Mouse (Mus musculus) kidney, postnatal 0 days (tissue): Measurements from ENCODE around the gene Stxbp1. TPM values are rescaled to one million over a fixed set of nuclear protein-coding genes. Genes with fewer than 3 reads are reported as not detected.

ENCODE experiments used
- ATAC-seq: fragments of 200-750 bp; cut with Nextera tagmentation; replicated peaks from 2 replicates; pipeline ENCODE4 v1.8.0; 2017; ENCODE audit warnings: low read depth, moderate number of reproducible peaks, moderate TSS enrichment, moderate library complexity; ENCODE audit not compliant: low FRiP score
- DNase-seq: peaks from one replicate; pipeline ENCODE4 v3.0.0-alpha.2; 2016; ENCODE audit warnings: low spot score
- H3K27ac ChIP-seq: fragments of 300-500 bp; sonication (generic); 2 replicates; pipeline ENCODE4 v1.5.1; 2014; ENCODE audit warnings: mild to moderate bottlenecking
- H3K27me3 ChIP-seq: fragments of 300-500 bp; sonication (generic); 2 replicates; pipeline ENCODE4 v1.6.1; 2014; ENCODE audit warnings: low read length, mixed read lengths; ENCODE audit not compliant: insufficient read depth
- H3K36me3 ChIP-seq: fragments of 300-500 bp; sonication (generic); 2 replicates; pipeline ENCODE4 v1.6.1; 2014; ENCODE audit warnings: low read length, mixed read lengths; ENCODE audit not compliant: insufficient read depth
- H3K4me1 ChIP-seq: fragments of 300-500 bp; sonication (generic); replicated peaks from 2 replicates; pipeline ENCODE4 v1.6.1; 2014; ENCODE audit warnings: antibody characterized with exemption, low read length, mixed read lengths; ENCODE audit not compliant: insufficient read depth
- H3K4me2 ChIP-seq: fragments of 300-500 bp; sonication (generic); 2 replicates; pipeline ENCODE4 v1.6.1; 2014; ENCODE audit warnings: mild to moderate bottlenecking, low read length, moderate library complexity, mixed read lengths
- H3K4me3 ChIP-seq: fragments of 300-500 bp; sonication (generic); replicated peaks from 2 replicates; pipeline ENCODE4 v1.5.1; 2014; ENCODE audit warnings: low read depth, low read length
- H3K9ac ChIP-seq: fragments of 300-500 bp; sonication (generic); 2 replicates; pipeline ENCODE4 v1.6.1; 2014; ENCODE audit warnings: low read depth, low read length
- H3K9me3 ChIP-seq: fragments of 300-500 bp; sonication (generic); replicated peaks from 2 replicates; pipeline ENCODE4 v1.6.1; 2016; ENCODE audit warnings: low read length, inconsistent platforms, mixed read lengths
- CTCF ChIP-seq: IDR thresholded peaks from 2 replicates; pipeline ENCODE4 v1.5.1; 2016; ENCODE audit warnings: antibody characterized with exemption, low read depth, mild to moderate bottlenecking, moderate library complexity
- WGBS: fragments of 180-500 bp; shearing (Covaris S2); extraction: QIAGEN DNeasy Blood & Tissue Kit; methylation state at CpG from one replicate; pipeline ENCODE4 v1.1.7; 2014; 5-methylcytosine and 5-hydroxymethylcytosine counted together
- polyA plus RNA-seq: library from polyadenylated mRNA; unstranded; fragments of >200 nt; fragmentation: Nextera tagmentation; extraction: Ambion mirVana; gene quantifications from 2 replicates; pipeline ENCODE4 v1.2.1, GENCODE M21; 2015

The Stxbp1 gene
- polyA plus RNA-seq, 1 experiment from 2014 or later: 14.3 TPM

DNA sequence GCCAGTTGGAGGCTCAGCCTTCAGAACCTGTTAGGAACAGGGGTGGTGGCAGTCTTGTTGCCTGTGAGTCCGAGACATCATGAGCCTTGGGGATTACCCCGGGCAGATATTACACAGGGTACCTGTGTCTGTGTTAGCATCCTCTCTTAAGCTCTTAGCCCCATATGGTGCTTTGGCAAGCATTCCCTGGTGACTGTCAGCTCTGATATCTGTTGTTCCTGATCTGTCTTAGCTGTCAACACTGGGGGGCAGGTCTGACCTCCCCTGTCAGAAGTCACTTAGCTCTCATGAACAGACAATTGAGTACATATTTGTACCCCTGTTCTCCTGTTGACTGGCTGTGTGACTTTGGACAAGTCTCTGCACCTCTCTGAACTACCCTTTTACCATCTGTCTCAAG is 88.0 kb downstream of the Stxbp1 start:
- ATAC-seq (no peak), DNase-seq (no peak)
- TF ChIP-seq CTCF: no peak
- Histone ChIP-seq H3K27me3 (no peaks in the 10 kb centered on the region), H3K36me3 (peaks cover 31% of the 10 kb centered on the region; the same call in 1 of the 2 replicates), H3K9me3 (no peaks in the 10 kb centered on the region), H3K9ac (no peak overlapping the region), H3K4me3 (no peak overlapping the region), H3K27ac (no peak overlapping the region), H3K4me2 (no peak overlapping the region), H3K4me1 (no peaks in the 10 kb centered on the region)
- WGBS: 94% methylated on average over 2 of the region's 2 CpGs

DNA sequence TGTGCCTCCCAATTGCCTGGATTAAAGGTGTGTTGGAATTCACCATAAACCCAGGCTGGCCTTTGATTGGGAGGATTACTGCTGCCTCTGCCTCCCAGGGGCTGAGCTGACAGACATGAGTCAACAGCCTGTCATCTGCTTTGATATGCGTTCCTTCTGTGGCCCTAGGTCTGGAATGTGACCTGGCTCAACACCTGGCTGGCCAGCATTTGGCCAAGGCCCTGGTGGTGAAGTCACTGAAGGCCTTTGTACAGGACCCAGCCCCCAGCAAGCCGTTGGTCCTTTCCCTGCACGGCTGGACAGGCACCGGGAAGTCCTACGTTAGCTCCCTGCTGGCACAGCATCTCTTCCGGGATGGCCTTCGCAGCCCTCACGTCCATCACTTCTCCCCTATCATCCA is 88.5 kb downstream of the Stxbp1 start:
- Histone ChIP-seq H3K27me3 (no peaks in the 10 kb centered on the region), H3K9me3 (no peaks in the 10 kb centered on the region), H3K4me3 (no peak overlapping the region), H3K9ac (0 out of 2 replicates have a peak overlapping the region, but pooled peaks have one; percentile 3), H3K4me1 (no peaks in the 10 kb centered on the region), H3K36me3 (peaks cover 34% of the 10 kb centered on the region; the same call in 1 of the 2 replicates), H3K4me2 (no peak overlapping the region), H3K27ac (no peak overlapping the region; the same call in 1 of the 2 replicates)
- DNase-seq (no peak), ATAC-seq (0 out of 2 replicates have a peak, but pooled peaks have one; percentile 15)
- 59% methylated on average over 8 of the region's 8 CpGs for WGBS
- no peak for TF ChIP-seq CTCF

DNA sequence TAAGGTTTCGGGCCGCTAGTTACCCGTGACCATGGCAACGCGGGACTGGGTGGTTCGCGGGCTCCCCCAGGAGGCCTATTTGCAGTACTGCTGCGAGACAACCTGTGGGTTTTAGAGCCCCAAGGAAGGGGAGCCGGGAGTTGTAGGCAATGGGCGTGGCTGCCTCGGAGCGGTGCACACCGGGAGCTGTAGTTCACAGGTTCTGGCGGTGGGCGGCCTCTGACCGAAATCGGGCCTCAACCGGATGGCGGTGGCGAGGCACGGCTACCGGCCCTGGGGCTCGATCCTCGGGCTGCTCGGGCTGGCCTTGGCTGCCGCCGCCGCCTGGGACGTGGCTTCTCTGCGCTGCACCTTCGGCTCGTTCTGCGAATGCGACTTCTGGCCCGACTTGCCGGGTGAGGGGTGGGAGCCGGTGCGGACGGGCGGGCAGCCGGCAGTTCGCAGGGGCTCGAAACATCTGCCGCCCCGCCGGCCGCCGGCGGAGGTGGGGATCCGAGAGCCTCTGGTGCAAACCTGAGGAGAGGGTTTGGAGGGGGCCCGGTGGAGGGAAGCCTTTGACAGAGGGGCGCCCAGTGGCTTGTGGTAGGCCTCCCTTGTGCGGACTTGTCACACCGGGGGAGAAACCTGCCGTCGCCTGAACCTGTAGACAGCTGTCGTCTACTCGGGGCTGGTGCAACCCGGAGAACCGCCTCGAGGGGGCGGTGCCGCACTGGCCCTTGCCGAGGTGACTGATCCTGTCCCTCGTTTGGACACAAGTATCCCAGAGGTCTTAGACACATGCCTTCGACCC is 89.8 kb downstream of the Stxbp1 start, which contains the start of gene Tor2a:
TSS of gene Tor2a (plus strand) at position 179 of the 790 bp plus-strand sequence.
- Histone ChIP-seq H3K27ac (peak within 1 kb of the TSS; percentile 92), H3K9me3 (no peaks in the 10 kb centered on the region), H3K4me2 (peak within 1 kb of the TSS; percentile 75), H3K9ac (peak within 1 kb of the TSS; percentile 91), H3K27me3 (no peaks in the 10 kb centered on the region), H3K36me3 (peaks cover 40% of the 10 kb centered on the region; the same call in 1 of the 2 replicates), H3K4me1 (no peaks in the 10 kb centered on the region), H3K4me3 (peak within 1 kb of the TSS; percentile 73)
- under 1% methylated on average over 65 of the region's 66 CpGs for WGBS
- ATAC-seq: peak; percentile 93
- TF ChIP-seq CTCF: peak; percentile 98
- DNase-seq: peak; percentile 99

DNA sequence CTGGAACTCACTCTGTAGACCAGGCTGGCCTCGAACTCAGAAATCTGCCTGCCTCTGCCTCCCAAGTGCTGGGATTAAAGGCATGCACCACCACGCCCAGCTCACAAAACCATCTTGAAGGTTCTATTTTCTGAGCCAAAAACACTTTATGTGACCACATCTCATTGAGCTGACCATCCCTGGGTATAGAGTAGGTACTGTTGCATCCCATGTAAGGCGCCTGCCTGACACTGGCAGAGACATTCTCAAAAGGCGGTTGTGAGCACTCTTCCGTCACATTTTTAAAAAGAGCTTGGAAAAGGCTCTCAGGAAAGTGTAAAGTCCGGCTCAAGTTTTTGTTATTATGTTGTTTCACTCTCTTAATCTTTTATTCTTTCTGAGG is 90.4 kb downstream of the Stxbp1 start:
- ATAC-seq: peak; percentile 6; the same call in 1 of the 2 replicates
- Histone ChIP-seq H3K4me2 (no peak overlapping the region), H3K4me3 (peak overlapping the region; percentile 73; the same call in 1 of the 2 replicates), H3K9me3 (no peaks in the 10 kb centered on the region), H3K9ac (no peak overlapping the region), H3K27me3 (no peaks in the 10 kb centered on the region), H3K4me1 (0 out of 2 replicates have a peak, but pooled peaks cover 4% of the 10 kb centered on the region), H3K36me3 (peaks cover 43% of the 10 kb centered on the region; the same call in 1 of the 2 replicates), H3K27ac (no peak overlapping the region)
- no peak for TF ChIP-seq CTCF
- no peak for DNase-seq
- 39% methylated on average over 6 of the region's 6 CpGs for WGBS

DNA sequence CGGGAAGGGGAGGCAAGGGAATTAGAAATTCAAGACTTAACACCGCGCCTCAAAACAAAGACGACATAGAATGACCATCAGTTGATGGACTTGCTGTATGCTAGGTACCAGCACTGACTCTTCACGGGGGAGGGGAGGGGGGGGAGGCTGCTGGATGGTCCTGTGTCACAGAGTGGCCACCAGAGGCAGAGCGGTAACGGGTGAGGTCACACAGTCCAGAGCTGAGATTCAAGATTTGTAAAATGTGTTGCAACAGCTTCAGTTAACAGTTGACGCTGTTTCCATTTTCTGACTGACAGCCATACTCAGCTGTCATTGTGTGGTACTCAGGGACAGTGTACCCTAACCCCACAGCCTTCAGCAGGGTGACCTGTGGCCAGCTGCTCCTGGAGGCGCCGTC is 94.9 kb downstream of the Stxbp1 start:
- Histone ChIP-seq H3K27ac (no peak overlapping the region), H3K9ac (no peak overlapping the region), H3K4me3 (0 out of 2 replicates have a peak overlapping the region, but pooled peaks have one; percentile 26), H3K27me3 (no peaks in the 10 kb centered on the region), H3K4me2 (peak overlapping the region; percentile 61), H3K9me3 (no peaks in the 10 kb centered on the region), H3K4me1 (0 out of 2 replicates have a peak, but pooled peaks cover 5% of the 10 kb centered on the region), H3K36me3 (peaks cover 35% of the 10 kb centered on the region; the same call in 1 of the 2 replicates)
- peak; percentile 53 for TF ChIP-seq CTCF
- WGBS: 68% methylated on average over 10 of the region's 10 CpGs
- no peak for ATAC-seq
- DNase-seq: peak; percentile 49

DNA sequence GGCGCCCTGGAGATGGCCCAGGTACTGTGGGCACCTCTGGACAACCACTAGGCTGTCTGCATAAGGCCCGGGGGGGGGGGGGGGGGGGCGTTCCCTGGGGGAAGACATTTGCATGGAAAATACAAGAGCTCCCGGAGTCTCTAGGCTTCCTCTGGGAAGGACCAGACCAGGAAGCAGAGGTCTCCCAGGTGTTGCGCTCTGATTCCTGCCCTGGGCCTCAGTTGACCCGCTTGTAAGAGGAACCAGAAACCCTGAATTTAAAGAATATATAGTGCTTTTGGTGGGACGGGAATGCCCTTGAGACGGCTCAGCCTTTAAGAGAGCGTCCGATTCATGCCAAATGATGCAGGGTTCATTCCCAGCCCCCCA is 95.4 kb downstream of the Stxbp1 start:
- Histone ChIP-seq H3K27ac (peak overlapping the region; percentile 3), H3K4me1 (0 out of 2 replicates have a peak, but pooled peaks cover 5% of the 10 kb centered on the region), H3K4me3 (peak overlapping the region; percentile 26), H3K4me2 (peak overlapping the region; percentile 61), H3K9ac (no peak overlapping the region), H3K27me3 (no peaks in the 10 kb centered on the region), H3K9me3 (no peaks in the 10 kb centered on the region), H3K36me3 (peaks cover 35% of the 10 kb centered on the region; the same call in 1 of the 2 replicates)
- no peak for DNase-seq
- ATAC-seq: no peak
- no peak for TF ChIP-seq CTCF
- 35% methylated on average over 8 of the region's 10 CpGs for WGBS
